In the genomic region with DNA sequence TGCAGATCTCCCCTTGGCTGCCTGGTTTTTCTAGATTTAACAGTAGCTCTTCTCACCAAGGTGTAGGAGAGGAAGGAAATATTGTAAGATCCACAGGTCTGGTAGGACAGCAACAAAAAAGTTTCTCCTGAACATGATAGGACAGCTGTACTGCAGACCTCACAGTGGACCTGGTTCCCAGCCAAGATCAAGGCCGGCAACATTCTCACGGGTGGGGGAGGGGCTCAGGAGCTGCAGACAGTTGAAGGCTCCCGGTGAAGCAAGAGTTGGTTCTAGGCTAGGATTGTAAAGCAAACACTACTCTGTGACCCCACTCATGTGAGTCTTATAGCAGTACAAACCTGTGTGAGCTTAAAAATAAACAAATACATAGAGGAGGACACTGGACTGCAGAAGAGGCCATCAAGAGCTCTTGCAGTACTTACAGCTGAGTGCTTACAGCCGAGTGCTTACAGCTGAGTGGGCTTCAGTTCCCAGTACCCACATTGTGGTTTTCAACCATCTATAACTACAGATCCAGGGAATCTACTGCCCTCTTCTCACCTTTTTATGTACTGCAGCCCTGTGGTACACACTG, we compare ENCODE assay signal across 11 mouse cellular contexts. TPM values are rescaled to one million over a fixed set of nuclear protein-coding genes. Genes with fewer than 3 reads are reported as not detected.
A peak's percentile ranks its signal among the peaks of the same experiment; 100 is the strongest.
DNase-seq lines count a peak whose midpoint lies in the region; ATAC-seq and TF ChIP-seq lines count a peak whose summit lies in the region.
"Had no signal": no experiment of that assay in that cellular context is flagged by ENCODE, and none has a peak within 500 bp of the region (broad histone marks: within the 10 kb centered on the region; RNA-seq: fewer than 3 reads in every experiment).

No protein-coding gene starts in this region.

- no peak overlapping the region for H3K9ac ChIP-seq in midbrain, postnatal 0 days (replicated peaks; ENCODE audit: low read length, poor library complexity, severe bottlenecking)
- no peak overlapping the region for H3K9ac ChIP-seq in midbrain, embryonic 16.5 days (ENCODE audit: low read depth, low read length)
- no peak overlapping the region for H3K9ac ChIP-seq in stomach, embryonic 15.5 days
- H3K9ac ChIP-seq: embryonic facial prominence, embryonic 12.5 days; hindbrain, embryonic 15.5 days had no signal

- no peak overlapping the region for H3K4me3 ChIP-seq in midbrain, postnatal 0 days (ENCODE audit: low read depth, low read length)
- no peak overlapping the region for H3K4me3 ChIP-seq in midbrain, embryonic 16.5 days (ENCODE audit: low read depth, low read length)
- no peak overlapping the region for H3K4me3 ChIP-seq in stomach, embryonic 15.5 days (replicated peaks)
- no peak overlapping the region for H3K4me3 ChIP-seq in left cerebral cortex, adult 2 months
- H3K4me3 ChIP-seq: embryonic facial prominence, embryonic 12.5 days; hindbrain, embryonic 15.5 days had no signal

- H3K36me3 ChIP-seq in midbrain, postnatal 0 days (ENCODE audit: insufficient read depth, low read length): peaks cover 3% of the 10 kb centered on the region; the same call in 1 of the 2 replicates
- H3K36me3 ChIP-seq in midbrain, embryonic 16.5 days (ENCODE audit: control insufficient read depth, insufficient read depth, low read length): no peaks in the 10 kb centered on the region; the same call in 1 of the 2 replicates
- no peaks in the 10 kb centered on the region for H3K36me3 ChIP-seq in stomach, embryonic 15.5 days
- H3K36me3 ChIP-seq: embryonic facial prominence, embryonic 12.5 days; hindbrain, embryonic 15.5 days had no signal

- no peak overlapping the region for H3K4me2 ChIP-seq in midbrain, postnatal 0 days (ENCODE audit: low read depth, low read length, poor library complexity, severe bottlenecking)
- H3K4me2 ChIP-seq in midbrain, embryonic 16.5 days (ENCODE audit: low read length): no peak overlapping the region
- H3K4me2 ChIP-seq in stomach, embryonic 15.5 days: no peak overlapping the region
- H3K4me2 ChIP-seq: embryonic facial prominence, embryonic 12.5 days; hindbrain, embryonic 15.5 days had no signal

- DNase-seq in gastrocnemius, postnatal 10 days: peak; percentile 48
- DNase-seq in gastrocnemius, adult 8-10 months (ENCODE audit: low spot score in 2 of 2): no peak
- no peak for DNase-seq in midbrain, postnatal 0 days (ENCODE audit: low spot score)
- DNase-seq in kidney, postnatal 25 days: peak; percentile 56 to 59
- no peak for DNase-seq in right cerebral cortex, postnatal 10 days (ENCODE audit: low spot score in 2 of 2)
- DNase-seq in left cerebral cortex, adult 2 months (ENCODE audit: extremely low spot score in 1 of 2, low spot score in 2 of 2): no peak

- no peaks in the 10 kb centered on the region for H3K4me1 ChIP-seq in midbrain, postnatal 0 days (ENCODE audit: insufficient read depth, low read length)
- H3K4me1 ChIP-seq in midbrain, embryonic 16.5 days (ENCODE audit: control insufficient read depth, insufficient read depth, low read length): no peaks in the 10 kb centered on the region
- 0 out of 2 replicates have a peak, but pooled peaks cover 6% of the 10 kb centered on the region for H3K4me1 ChIP-seq in stomach, embryonic 15.5 days
- H3K4me1 ChIP-seq: embryonic facial prominence, embryonic 12.5 days; hindbrain, embryonic 15.5 days had no signal

- intact Hi-C loops in left cerebral cortex, adult 2 months (cut with DNase I): no loop called here

- peak; percentile 11; the same call in 1 of the 2 replicates for TF ChIP-seq CTCF in midbrain, postnatal 0 days (IDR thresholded peaks at IDR 0.05)
- TF ChIP-seq CTCF in left cerebral cortex, adult 2 months (IDR thresholded peaks at IDR 0.05): no peak; the same call in 1 of the 2 replicates

- no peak overlapping the region for H3K27ac ChIP-seq in midbrain, postnatal 0 days (ENCODE audit: low read depth, low read length)
- no peak overlapping the region for H3K27ac ChIP-seq in midbrain, embryonic 16.5 days (ENCODE audit: low read length)
- peak overlapping the region; percentile 63; the same call in 1 of the 2 replicates for H3K27ac ChIP-seq in stomach, embryonic 15.5 days
- no peak overlapping the region for H3K27ac ChIP-seq in left cerebral cortex, adult 2 months
- H3K27ac ChIP-seq: embryonic facial prominence, embryonic 12.5 days; hindbrain, embryonic 15.5 days; macrophage had no signal

- WGBS in midbrain, postnatal 0 days: 62% methylated on average over 4 of the region's 4 CpGs
- 66% methylated on average over 4 of the region's 4 CpGs for WGBS in midbrain, embryonic 16.5 days
- 35% methylated on average over 4 of the region's 4 CpGs for WGBS in stomach, embryonic 15.5 days

- no peaks in the 10 kb centered on the region for H3K9me3 ChIP-seq in midbrain, postnatal 0 days (ENCODE audit: low read length)
- H3K9me3 ChIP-seq in midbrain, embryonic 16.5 days (replicated peaks; ENCODE audit: control insufficient read depth, low read length, poor library complexity, severe bottlenecking): no peaks in the 10 kb centered on the region
- H3K9me3 ChIP-seq in stomach, embryonic 15.5 days: no peaks in the 10 kb centered on the region
- H3K9me3 ChIP-seq: embryonic facial prominence, embryonic 12.5 days; hindbrain, embryonic 15.5 days had no signal

- ATAC-seq in midbrain, postnatal 0 days (ENCODE audit: low FRiP score): no peak
- no peak for ATAC-seq in midbrain, embryonic 16.5 days
- ATAC-seq in stomach, embryonic 15.5 days (ENCODE audit: insufficient read depth, low FRiP score, low read depth): peak; percentile 61; the same call in 1 of the 2 replicates

- H3K27me3 ChIP-seq in midbrain, postnatal 0 days (ENCODE audit: insufficient read depth, low read length): no peaks in the 10 kb centered on the region
- H3K27me3 ChIP-seq in midbrain, embryonic 16.5 days (ENCODE audit: control insufficient read depth, insufficient read depth, low read depth, low read length): no peaks in the 10 kb centered on the region
- no peaks in the 10 kb centered on the region for H3K27me3 ChIP-seq in stomach, embryonic 15.5 days (replicated peaks)
- H3K27me3 ChIP-seq: embryonic facial prominence, embryonic 12.5 days; hindbrain, embryonic 15.5 days had no signal

RNA-seq across cellular contexts. Expression of a gene that starts 0.6 kb away (rescaled TPM):
- total RNA-seq in gastrocnemius, postnatal 10 days (2021): not detected
- not detected for total RNA-seq in gastrocnemius, adult 8-10 months (2022)
- not detected in 2 replicates for total RNA-seq in midbrain, postnatal 0 days (2014; rRNA removed)
- polyA plus RNA-seq in midbrain, postnatal 0 days (2015; fragmentation: Nextera tagmentation; extraction: Ambion mirVana): 0.79 and 0.80 TPM in 2 replicates
- 1.1 and 1.7 TPM in 2 replicates for polyA plus RNA-seq in midbrain, embryonic 16.5 days (2015; fragmentation: Nextera tagmentation; extraction: Ambion mirVana)
- polyA plus RNA-seq in stomach, embryonic 15.5 days (2015; fragmentation: Nextera tagmentation; extraction: Ambion mirVana): 0.50 and 0.73 TPM in 2 replicates
- total RNA-seq in left cerebral cortex, adult 2 months (2021): not detected
- polyA plus RNA-seq: macrophage had no signal

RNA-seq across cellular contexts. Expression of a gene that starts 7.2 kb away (rescaled TPM):
- 1 to 10 TPM; 3.5 to 5.8 TPM for total RNA-seq in gastrocnemius, postnatal 10 days (2021)
- total RNA-seq in gastrocnemius, adult 8-10 months (2022): 1 to 10 TPM in 2 of 4 experiments, under 1 TPM in 2; 0.53 to 2.0 (median 1.4) TPM
- total RNA-seq in midbrain, postnatal 0 days (2014; rRNA removed): 2.4 and 4.0 TPM in 2 replicates
- 1.8 and 4.1 TPM in 2 replicates for polyA plus RNA-seq in midbrain, postnatal 0 days (2015; fragmentation: Nextera tagmentation; extraction: Ambion mirVana)
- 1.6 and 2.0 TPM in 2 replicates for polyA plus RNA-seq in midbrain, embryonic 16.5 days (2015; fragmentation: Nextera tagmentation; extraction: Ambion mirVana)
- polyA plus RNA-seq in stomach, embryonic 15.5 days (2015; fragmentation: Nextera tagmentation; extraction: Ambion mirVana): 8.4 and 17.9 TPM in 2 replicates
- 1 to 10 TPM; 7.8 to 8.7 TPM for total RNA-seq in left cerebral cortex, adult 2 months (2021)

RNA-seq across cellular contexts. Expression of a gene that starts 14.8 kb away (rescaled TPM):
- total RNA-seq in gastrocnemius, postnatal 10 days (2021): 100 to 1,000 TPM; 166 to 178 TPM
- total RNA-seq in gastrocnemius, adult 8-10 months (2022): 100 to 1,000 TPM; 215 to 260 (median 249) TPM
- total RNA-seq in midbrain, postnatal 0 days (2014; rRNA removed): 166 and 167 TPM in 2 replicates
- 290 and 318 TPM in 2 replicates for polyA plus RNA-seq in midbrain, postnatal 0 days (2015; fragmentation: Nextera tagmentation; extraction: Ambion mirVana)
- polyA plus RNA-seq in midbrain, embryonic 16.5 days (2015; fragmentation: Nextera tagmentation; extraction: Ambion mirVana): 233 and 254 TPM in 2 replicates
- 227 and 239 TPM in 2 replicates for polyA plus RNA-seq in stomach, embryonic 15.5 days (2015; fragmentation: Nextera tagmentation; extraction: Ambion mirVana)
- 100 to 1,000 TPM; 119 to 127 TPM for total RNA-seq in left cerebral cortex, adult 2 months (2021)

RNA-seq across cellular contexts. Expression of a gene that starts 19.4 kb away (rescaled TPM):
- under 1 TPM in 1 of 2 experiments, not detected in 1; 0.33 TPM for total RNA-seq in gastrocnemius, postnatal 10 days (2021)
- 1 to 10 TPM in 1 of 4 experiments, under 1 TPM in 1, not detected in 2; 0.48 to 1.0 TPM for total RNA-seq in gastrocnemius, adult 8-10 months (2022)
- total RNA-seq in midbrain, postnatal 0 days (2014; rRNA removed): 0.71 and 7.9 TPM in 2 replicates
- 4.5 and 4.9 TPM in 2 replicates for polyA plus RNA-seq in midbrain, postnatal 0 days (2015; fragmentation: Nextera tagmentation; extraction: Ambion mirVana)
- polyA plus RNA-seq in midbrain, embryonic 16.5 days (2015; fragmentation: Nextera tagmentation; extraction: Ambion mirVana): 2.8 and 3.6 TPM in 2 replicates
- polyA plus RNA-seq in stomach, embryonic 15.5 days (2015; fragmentation: Nextera tagmentation; extraction: Ambion mirVana): 70.8 and 142 TPM in 2 replicates
- 1 to 10 TPM; 1.9 to 2.1 TPM for total RNA-seq in left cerebral cortex, adult 2 months (2021)
- polyA plus RNA-seq: embryonic facial prominence, embryonic 12.5 days had no signal

RNA-seq across cellular contexts. Expression of a gene that starts 32.1 kb away (rescaled TPM):
- total RNA-seq in gastrocnemius, postnatal 10 days (2021): not detected
- total RNA-seq in gastrocnemius, adult 8-10 months (2022): 1 to 10 TPM in 1 of 4 experiments, under 1 TPM in 1, not detected in 2; 0.31 to 1.4 TPM
- total RNA-seq in midbrain, postnatal 0 days (2014; rRNA removed): 0.82 and 2.3 TPM in 2 replicates
- 2.7 and 2.8 TPM in 2 replicates for polyA plus RNA-seq in midbrain, postnatal 0 days (2015; fragmentation: Nextera tagmentation; extraction: Ambion mirVana)
- 1.2 and 2.2 TPM in 2 replicates for polyA plus RNA-seq in midbrain, embryonic 16.5 days (2015; fragmentation: Nextera tagmentation; extraction: Ambion mirVana)
- 4.9 and 9.2 TPM in 2 replicates for polyA plus RNA-seq in stomach, embryonic 15.5 days (2015; fragmentation: Nextera tagmentation; extraction: Ambion mirVana)
- total RNA-seq in left cerebral cortex, adult 2 months (2021): under 1 TPM; 0.70 TPM
- polyA plus RNA-seq: macrophage had no signal

Comparison
In these comparisons a context has a peak if more than half of its experiments do, and no peak if none do; other contexts are left out.
1. DNase-seq: peak in gastrocnemius, postnatal 10 days (single experiment) and kidney, postnatal 25 days (2 of 2); none in gastrocnemius, adult 8-10 months (0 of 2), midbrain, postnatal 0 days (single experiment), right cerebral cortex, postnatal 10 days (0 of 2) and left cerebral cortex, adult 2 months (0 of 2).